Mouse (Mus musculus) forebrain, embryonic 12.5 days (tissue): ENCODE results near the gene Sfxn2. TPM values are rescaled to one million over a fixed set of nuclear protein-coding genes. Genes with fewer than 3 reads are reported as not detected.
A peak's percentile ranks its signal among the peaks of the same experiment; 100 is the strongest.

ENCODE experiments used
- ATAC-seq: fragments of 200-750 bp; cut with Nextera tagmentation; 2 replicates; pipeline ENCODE4 v1.8.0; 2017; ENCODE audit warnings: moderate TSS enrichment; ENCODE audit not compliant: low FRiP score
- H3K27ac ChIP-seq: fragments of 300-500 bp; sonication (generic); 2 replicates; pipeline ENCODE4 v1.5.1; 2016; ENCODE audit warnings: mild to moderate bottlenecking
- H3K27me3 ChIP-seq: fragments of 300-500 bp; sonication (generic); 2 replicates; pipeline ENCODE4 v1.6.1; 2016; ENCODE audit warnings: mild to moderate bottlenecking
- H3K36me3 ChIP-seq: fragments of 300-500 bp; sonication (generic); replicated peaks from 2 replicates; pipeline ENCODE4 v1.6.1; 2016; ENCODE audit warnings: mild to moderate bottlenecking
- H3K4me1 ChIP-seq: fragments of 300-500 bp; sonication (generic); 2 replicates; pipeline ENCODE4 v1.6.1; 2016
- H3K4me2 ChIP-seq: fragments of 300-500 bp; sonication (generic); 2 replicates; pipeline ENCODE4 v1.6.1; 2016; ENCODE audit warnings: mild to moderate bottlenecking, moderate library complexity
- H3K4me3 ChIP-seq: fragments of 300-500 bp; sonication (generic); replicated peaks from 2 replicates; pipeline ENCODE4 v1.5.1; 2016; ENCODE audit warnings: mild to moderate bottlenecking
- H3K9ac ChIP-seq: fragments of 300-500 bp; sonication (generic); 2 replicates; pipeline ENCODE4 v1.6.1; 2016; ENCODE audit warnings: mild to moderate bottlenecking
- H3K9me3 ChIP-seq: fragments of 300-500 bp; sonication (generic); 2 replicates; pipeline ENCODE4 v1.6.1; 2016
- WGBS: fragments of 180-500 bp; shearing (Covaris S2); methylation state at CpG from one replicate; pipeline ENCODE4 v1.1.7; 2016; 5-methylcytosine and 5-hydroxymethylcytosine counted together
- polyA plus RNA-seq: library from polyadenylated mRNA; unstranded; fragments of >200 nt; fragmentation: Nextera tagmentation; extraction: Ambion mirVana; gene quantifications from 2 replicates; pipeline ENCODE4 v1.2.1, GENCODE M21; 2016

Gene Sfxn2
- polyA plus RNA-seq, 1 experiment from 2014 or later, result 12.2 TPM

GRCm38 (mm10) chr19:46623790-46624772 lies 50.9 kb downstream of the Sfxn2 start:
- H3K4me3 ChIP-seq, result peak overlapping the region; percentile 4; the same call in 1 of the 2 replicates
- peaks cover 13% of the 10 kb centered on the region for H3K36me3 ChIP-seq
- peak overlapping the region; percentile 45 for H3K4me2 ChIP-seq
- peak; percentile 51; the same call in 1 of the 2 replicates for ATAC-seq
- peak overlapping the region; percentile 44; the same call in 1 of the 2 replicates for H3K9ac ChIP-seq
- WGBS, result 23% methylated on average over 19 of the region's 19 CpGs
- 0 out of 2 replicates have a peak, but pooled peaks cover 2% of the 10 kb centered on the region for H3K9me3 ChIP-seq
- no peaks in the 10 kb centered on the region for H3K27me3 ChIP-seq
- peak overlapping the region; percentile 53 for H3K27ac ChIP-seq
- H3K4me1 ChIP-seq, result peaks cover 53% of the 10 kb centered on the region

GRCm38 (mm10) chr19:46625015-46625414 lies 51.9 kb downstream of the Sfxn2 start:
- Histone ChIP-seq H3K4me3 (no peak overlapping the region), H3K4me1 (peaks cover 53% of the 10 kb centered on the region), H3K27ac (no peak overlapping the region), H3K27me3 (no peaks in the 10 kb centered on the region), H3K4me2 (no peak overlapping the region), H3K9me3 (0 out of 2 replicates have a peak, but pooled peaks cover 2% of the 10 kb centered on the region), H3K9ac (no peak overlapping the region), H3K36me3 (peaks cover 13% of the 10 kb centered on the region)
- WGBS, result 97% methylated on average over 12 of the region's 12 CpGs
- ATAC-seq, result no peak

- 0 out of 2 replicates have a peak, but pooled peaks cover 2% of the 10 kb centered on the region for H3K9me3 ChIP-seq
- no peak overlapping the region for H3K4me3 ChIP-seq
- no peak overlapping the region for H3K4me2 ChIP-seq
- H3K9ac ChIP-seq, result no peak overlapping the region
- WGBS, result 84% methylated on average over 10 of the region's 10 CpGs
- no peak overlapping the region for H3K27ac ChIP-seq
- no peaks in the 10 kb centered on the region for H3K27me3 ChIP-seq
- peaks cover 13% of the 10 kb centered on the region for H3K36me3 ChIP-seq
- peaks cover 48% of the 10 kb centered on the region for H3K4me1 ChIP-seq
- no peak for ATAC-seq
Measured at GRCm38 (mm10) chr19:46625519-46625918, 52.4 kb downstream of the Sfxn2 start.

GRCm38 (mm10) chr19:46628403-46628802 lies 55.2 kb downstream of the Sfxn2 start:
- H3K27ac ChIP-seq, result no peak overlapping the region
- H3K9me3 ChIP-seq, result 0 out of 2 replicates have a peak, but pooled peaks cover 2% of the 10 kb centered on the region
- WGBS, result 93% methylated on average over 10 of the region's 10 CpGs
- H3K9ac ChIP-seq, result no peak overlapping the region
- H3K27me3 ChIP-seq, result no peaks in the 10 kb centered on the region
- no peak for ATAC-seq
- peaks cover 16% of the 10 kb centered on the region for H3K36me3 ChIP-seq
- H3K4me2 ChIP-seq, result no peak overlapping the region
- peaks cover 21% of the 10 kb centered on the region for H3K4me1 ChIP-seq
- no peak overlapping the region for H3K4me3 ChIP-seq

- no peak overlapping the region for H3K9ac ChIP-seq
- no peak overlapping the region for H3K27ac ChIP-seq
- H3K9me3 ChIP-seq, result 0 out of 2 replicates have a peak, but pooled peaks cover 2% of the 10 kb centered on the region
- H3K27me3 ChIP-seq, result no peaks in the 10 kb centered on the region
- no peak overlapping the region for H3K4me2 ChIP-seq
- WGBS, result 83% methylated on average over 9 of the region's 9 CpGs
- ATAC-seq, result no peak
- H3K4me3 ChIP-seq, result no peak overlapping the region
- H3K4me1 ChIP-seq, result peaks cover 8% of the 10 kb centered on the region; the same call in 1 of the 2 replicates
- peaks cover 15% of the 10 kb centered on the region for H3K36me3 ChIP-seq
Measured at GRCm38 (mm10) chr19:46629807-46630206, 56.6 kb downstream of the Sfxn2 start.

GRCm38 (mm10) chr19:46631637-46632036 lies 58.5 kb downstream of the Sfxn2 start:
- Histone ChIP-seq H3K4me2 (no peak overlapping the region), H3K27ac (no peak overlapping the region), H3K4me1 (peaks cover 12% of the 10 kb centered on the region; the same call in 1 of the 2 replicates), H3K36me3 (0 out of 2 replicates have a peak, but pooled peaks cover 6% of the 10 kb centered on the region), H3K9me3 (no peaks in the 10 kb centered on the region), H3K4me3 (no peak overlapping the region), H3K27me3 (no peaks in the 10 kb centered on the region), H3K9ac (no peak overlapping the region)
- ATAC-seq, result no peak
- 89% methylated on average over 9 of the region's 9 CpGs for WGBS

- peaks cover 6% of the 10 kb centered on the region for H3K4me1 ChIP-seq
Measured at GRCm38 (mm10) chr19:46635766-46636165, 62.6 kb downstream of the Sfxn2 start.

GRCm38 (mm10) chr19:46637598-46637997 lies 64.4 kb downstream of the Sfxn2 start:
- peaks cover 3% of the 10 kb centered on the region; the same call in 1 of the 2 replicates for H3K36me3 ChIP-seq
- no peaks in the 10 kb centered on the region for H3K27me3 ChIP-seq
- 86% methylated on average over 6 of the region's 6 CpGs for WGBS
- no peak overlapping the region for H3K4me3 ChIP-seq
- no peak overlapping the region for H3K4me2 ChIP-seq
- H3K27ac ChIP-seq, result no peak overlapping the region
- peaks cover 24% of the 10 kb centered on the region for H3K4me1 ChIP-seq
- no peak overlapping the region for H3K9ac ChIP-seq
- H3K9me3 ChIP-seq, result no peaks in the 10 kb centered on the region
- ATAC-seq, result no peak

More at GRCm38 (mm10) chr19:46635766-46636165, 62.6 kb downstream of the Sfxn2 start:
- Histone ChIP-seq H3K27me3 (no peaks in the 10 kb centered on the region), H3K4me2 (no peak overlapping the region), H3K9ac (no peak overlapping the region), H3K27ac (no peak overlapping the region), H3K4me3 (no peak overlapping the region), H3K36me3 (peaks cover 6% of the 10 kb centered on the region; the same call in 1 of the 2 replicates), H3K9me3 (no peaks in the 10 kb centered on the region)
- 85% methylated on average over 9 of the region's 9 CpGs for WGBS
- ATAC-seq, result no peak

GRCm38 (mm10) chr19:46639053-46639452 lies 65.9 kb downstream of the Sfxn2 start:
- Histone ChIP-seq H3K4me3 (no peak overlapping the region), H3K9me3 (no peaks in the 10 kb centered on the region), H3K4me2 (no peak overlapping the region), H3K4me1 (peaks cover 35% of the 10 kb centered on the region), H3K27me3 (no peaks in the 10 kb centered on the region), H3K27ac (no peak overlapping the region), H3K9ac (no peak overlapping the region), H3K36me3 (peaks cover 3% of the 10 kb centered on the region; the same call in 1 of the 2 replicates)
- ATAC-seq, result no peak

- peaks cover 39% of the 10 kb centered on the region for H3K4me1 ChIP-seq
- WGBS, result 95% methylated on average over 14 of the region's 14 CpGs
- no peak for ATAC-seq
Measured at GRCm38 (mm10) chr19:46639496-46639895, 66.3 kb downstream of the Sfxn2 start.

GRCm38 (mm10) chr19:46640780-46641179 lies 67.6 kb downstream of the Sfxn2 start:
- Histone ChIP-seq H3K9me3 (no peaks in the 10 kb centered on the region), H3K27me3 (no peaks in the 10 kb centered on the region), H3K36me3 (peaks cover 7% of the 10 kb centered on the region), H3K9ac (no peak overlapping the region), H3K4me3 (no peak overlapping the region), H3K27ac (0 out of 2 replicates have a peak overlapping the region, but pooled peaks have one; percentile 2), H3K4me2 (no peak overlapping the region), H3K4me1 (peaks cover 51% of the 10 kb centered on the region)
- ATAC-seq, result no peak
- WGBS, result 93% methylated on average over 8 of the region's 8 CpGs

More at GRCm38 (mm10) chr19:46639496-46639895, 66.3 kb downstream of the Sfxn2 start:
- H3K27ac ChIP-seq, result no peak overlapping the region
- no peaks in the 10 kb centered on the region for H3K9me3 ChIP-seq
- H3K9ac ChIP-seq, result no peak overlapping the region
- H3K4me2 ChIP-seq, result no peak overlapping the region
- no peak overlapping the region for H3K4me3 ChIP-seq
- peaks cover 6% of the 10 kb centered on the region for H3K36me3 ChIP-seq
- H3K27me3 ChIP-seq, result no peaks in the 10 kb centered on the region

- no peak overlapping the region for H3K4me2 ChIP-seq
- 66% methylated on average over 19 of the region's 19 CpGs for WGBS
- H3K4me1 ChIP-seq, result peaks cover 51% of the 10 kb centered on the region
- no peak for ATAC-seq
- H3K27ac ChIP-seq, result peak overlapping the region; percentile 71
- no peak overlapping the region for H3K9ac ChIP-seq
- no peaks in the 10 kb centered on the region for H3K27me3 ChIP-seq
- no peaks in the 10 kb centered on the region for H3K9me3 ChIP-seq
- H3K4me3 ChIP-seq, result no peak overlapping the region
- peaks cover 12% of the 10 kb centered on the region for H3K36me3 ChIP-seq
Measured at GRCm38 (mm10) chr19:46641420-46642085, 68.4 kb downstream of the Sfxn2 start.
